Mouse (Mus musculus) limb, embryonic 11.5 days (tissue): Measurements from ENCODE around the gene Hapln3. TPM values are rescaled to one million over a fixed set of nuclear protein-coding genes. Genes with fewer than 3 reads are reported as not detected.

Experiments
- ATAC-seq: fragments of 200-750 bp; cut with Nextera tagmentation; 2 replicates; pipeline ENCODE4 v1.8.0; 2017; ENCODE audit warnings: low read depth; ENCODE audit not compliant: insufficient number of reproducible peaks, low FRiP score, low TSS enrichment
- DNase-seq: peaks from one replicate; pipeline ENCODE4 v3.0.0-alpha.2; 2015; ENCODE audit warnings: low spot score
- H3K27ac ChIP-seq: fragments of 300-500 bp; sonication (generic); replicated peaks from 2 replicates; pipeline ENCODE4 v1.5.1; 2014; ENCODE audit warnings: low read depth, mild to moderate bottlenecking, low read length
- H3K27me3 ChIP-seq: fragments of 300-500 bp; sonication (generic); 2 replicates; pipeline ENCODE4 v1.6.1; 2014; ENCODE audit warnings: mild to moderate bottlenecking, low read length, mixed read lengths; ENCODE audit not compliant: control insufficient read depth, insufficient read depth
- H3K36me3 ChIP-seq: fragments of 300-500 bp; sonication (generic); 2 replicates; pipeline ENCODE4 v1.6.1; 2014; ENCODE audit warnings: mild to moderate bottlenecking, low read length, moderate library complexity, mixed read lengths; ENCODE audit not compliant: control insufficient read depth, insufficient read depth
- H3K4me1 ChIP-seq: fragments of 300-500 bp; sonication (generic); 2 replicates; pipeline ENCODE4 v1.6.1; 2014; ENCODE audit warnings: low read length, mixed read lengths; ENCODE audit not compliant: control insufficient read depth, insufficient read depth
- H3K4me2 ChIP-seq: fragments of 300-500 bp; sonication (generic); 2 replicates; pipeline ENCODE4 v1.6.1; 2014; ENCODE audit warnings: low read depth, mild to moderate bottlenecking, moderate library complexity; ENCODE audit not compliant: severe bottlenecking
- H3K4me3 ChIP-seq: fragments of 300-500 bp; sonication (generic); 2 replicates; pipeline ENCODE4 v1.5.1; 2014; ENCODE audit warnings: low read depth, low read length
- H3K9ac ChIP-seq: fragments of 300-500 bp; sonication (generic); 2 replicates; pipeline ENCODE4 v1.6.1; 2014; ENCODE audit warnings: mild to moderate bottlenecking, low read length
- H3K9me3 ChIP-seq: fragments of 300-500 bp; sonication (generic); 2 replicates; pipeline ENCODE4 v1.6.1; 2016; ENCODE audit warnings: low read length; ENCODE audit not compliant: control insufficient read depth
- WGBS: fragments of 180-500 bp; shearing (Covaris S2); extraction: QIAGEN DNeasy Blood & Tissue Kit; methylation state at CpG from one replicate; pipeline ENCODE4 v1.1.7; 2014; 5-methylcytosine and 5-hydroxymethylcytosine counted together
- polyA plus RNA-seq: library from polyadenylated mRNA; unstranded; fragments of >200 nt; fragmentation: Nextera tagmentation; extraction: Ambion mirVana; gene quantifications from 2 replicates; pipeline ENCODE4 v1.2.1, GENCODE M21; 2014

Hapln3 gene
- polyA plus RNA-seq, result 1.1 TPM in 2 replicates

DNA sequence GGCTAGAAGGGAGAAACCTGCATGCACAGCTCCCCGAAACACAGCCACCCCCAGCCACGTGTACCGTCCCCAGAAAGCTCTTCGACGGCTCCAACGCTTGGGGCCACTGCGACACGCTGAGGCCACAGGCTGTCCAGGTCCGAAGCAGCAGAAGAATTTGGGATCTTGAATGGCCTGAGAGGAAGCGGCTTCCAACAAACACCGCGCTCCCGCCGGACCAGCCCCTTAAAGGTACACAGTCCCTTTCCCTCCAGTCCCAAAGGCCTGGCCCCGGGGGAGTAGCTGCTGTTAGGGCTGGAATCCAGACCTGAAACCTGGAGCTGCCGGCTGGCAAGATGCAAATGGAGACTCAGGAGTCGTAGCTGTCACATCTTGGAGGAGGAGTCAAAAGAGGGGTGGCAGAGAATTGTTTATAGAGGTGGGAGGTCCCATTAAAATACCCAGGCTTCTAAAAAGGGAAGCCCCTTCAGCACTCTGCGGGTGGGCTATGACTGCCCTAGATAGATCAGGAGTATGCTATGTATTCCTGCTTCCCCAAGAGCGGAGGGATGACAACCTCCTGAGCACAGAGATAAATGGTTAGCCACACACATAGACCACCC is at the start of gene Hapln3:
Gene Hapln3, minus strand, starts transcription at position 176 of the 602 bp plus-strand sequence.
- no peaks in the 10 kb centered on the region for H3K9me3 ChIP-seq
- H3K4me2 ChIP-seq, result peak within 1 kb of the TSS; percentile 38
- whole genome bisulfite sequencing, result 4% methylated on average over 19 of the region's 19 CpGs
- H3K36me3 ChIP-seq, result no peaks in the 10 kb centered on the region; the same call in 1 of the 2 replicates
- H3K27ac ChIP-seq, result no peak within 1 kb of the TSS
- H3K27me3 ChIP-seq, result no peaks in the 10 kb centered on the region
- peak within 1 kb of the TSS; percentile 14; the same call in 1 of the 2 replicates for H3K9ac ChIP-seq
- H3K4me3 ChIP-seq, result peak within 1 kb of the TSS; percentile 17
- H3K4me1 ChIP-seq, result peaks cover 8% of the 10 kb centered on the region; the same call in 1 of the 2 replicates
- no peak for ATAC-seq
- peak; percentile 57 for DNase-seq

GRCm38 (mm10) chr7:79173800-79174199 is 43.0 kb upstream of the Hapln3 start:
- Histone ChIP-seq H3K27ac (no peak overlapping the region), H3K4me3 (no peak overlapping the region), H3K4me2 (no peak overlapping the region), H3K9me3 (no peaks in the 10 kb centered on the region), H3K36me3 (no peaks in the 10 kb centered on the region), H3K9ac (no peak overlapping the region), H3K27me3 (no peaks in the 10 kb centered on the region), H3K4me1 (no peaks in the 10 kb centered on the region)
- DNase-seq (no peak), ATAC-seq (no peak)
- WGBS, result 81% methylated on average over 3 of the region's 3 CpGs

- H3K4me1 ChIP-seq, result no peaks in the 10 kb centered on the region
- H3K9me3 ChIP-seq, result no peaks in the 10 kb centered on the region
- no peak overlapping the region for H3K4me2 ChIP-seq
- no peak for ATAC-seq
- no peak overlapping the region for H3K4me3 ChIP-seq
- no peaks in the 10 kb centered on the region for H3K27me3 ChIP-seq
- H3K27ac ChIP-seq, result no peak overlapping the region
- no peaks in the 10 kb centered on the region for H3K36me3 ChIP-seq
- 73% methylated on average over 1 of the region's 1 CpGs for WGBS
- no peak for DNase-seq
- no peak overlapping the region for H3K9ac ChIP-seq
These were observed 41.0 kb upstream of the Hapln3 start for GRCm38 (mm10) chr7:79171782-79172181.

DNA sequence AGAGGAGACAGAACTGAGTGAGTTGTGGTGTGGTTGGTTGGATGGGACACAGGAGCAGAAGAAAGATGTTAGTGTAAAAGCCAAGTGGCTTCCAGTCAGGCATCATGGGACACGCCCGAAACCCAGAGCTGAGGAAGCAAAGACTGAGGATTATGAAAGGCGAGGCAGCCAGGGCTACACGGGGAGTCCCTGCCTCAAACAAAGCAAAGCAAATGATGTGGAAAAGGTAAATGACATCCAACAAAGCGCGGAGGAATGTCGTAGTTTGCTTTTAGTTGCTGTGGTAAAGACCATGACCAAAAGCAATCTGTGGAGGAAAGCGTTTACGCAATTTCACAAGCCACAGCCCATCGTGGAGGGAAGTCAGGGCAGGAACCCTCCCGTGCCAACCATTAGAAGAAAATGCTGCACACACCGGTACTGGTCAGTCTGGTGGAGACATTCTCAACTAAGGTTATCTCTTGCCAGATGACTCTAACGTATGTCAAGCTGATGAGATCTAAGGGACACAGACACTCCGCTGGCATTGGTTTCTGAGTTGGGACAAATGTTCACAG is 36.3 kb upstream of the Hapln3 start:
- WGBS, result 93% methylated on average over 14 of the region's 14 CpGs
- ATAC-seq (no peak), DNase-seq (no peak)

GRCm38 (mm10) chr7:79159406-79159805 is 28.6 kb upstream of the Hapln3 start:
- H3K4me1 ChIP-seq, result no peaks in the 10 kb centered on the region
- H3K27ac ChIP-seq, result no peak overlapping the region
- 86% methylated on average over 1 of the region's 1 CpGs for WGBS
- H3K9me3 ChIP-seq, result no peaks in the 10 kb centered on the region
- no peak overlapping the region for H3K9ac ChIP-seq
- no peak for DNase-seq
- no peaks in the 10 kb centered on the region for H3K27me3 ChIP-seq
- H3K36me3 ChIP-seq, result no peaks in the 10 kb centered on the region
- no peak overlapping the region for H3K4me2 ChIP-seq
- H3K4me3 ChIP-seq, result no peak overlapping the region
- ATAC-seq, result no peak

More for the DNA sequence above, 36.3 kb upstream of the Hapln3 start:
- no peaks in the 10 kb centered on the region for H3K36me3 ChIP-seq
- no peaks in the 10 kb centered on the region for H3K27me3 ChIP-seq
- no peak overlapping the region for H3K27ac ChIP-seq
- H3K4me3 ChIP-seq, result no peak overlapping the region
- no peaks in the 10 kb centered on the region for H3K4me1 ChIP-seq
- no peak overlapping the region for H3K4me2 ChIP-seq
- no peaks in the 10 kb centered on the region for H3K9me3 ChIP-seq
- H3K9ac ChIP-seq, result no peak overlapping the region

DNA sequence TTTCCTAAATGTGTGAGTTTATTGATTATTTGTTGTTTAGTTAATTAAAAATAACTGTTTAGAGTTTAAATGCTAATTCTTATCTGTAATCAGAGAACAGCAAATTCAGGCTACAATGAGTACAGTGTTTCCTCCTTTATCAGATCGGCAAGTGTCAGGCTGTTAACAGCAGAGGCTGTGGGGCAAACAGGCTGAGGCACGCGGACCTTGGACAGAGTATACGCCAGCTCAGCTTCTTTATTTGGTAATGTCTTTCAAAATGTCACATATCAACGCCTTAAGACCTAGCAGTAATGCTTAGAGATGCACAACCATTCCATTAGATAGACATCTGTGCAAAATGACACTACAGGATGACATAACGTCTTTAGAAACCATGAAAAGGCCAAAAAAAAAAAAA is 18.7 kb upstream of the Hapln3 start:
- no peaks in the 10 kb centered on the region for H3K9me3 ChIP-seq
- H3K27me3 ChIP-seq, result no peaks in the 10 kb centered on the region
- ATAC-seq, result no peak
- no peak overlapping the region for H3K4me2 ChIP-seq
- H3K4me3 ChIP-seq, result no peak overlapping the region
- H3K4me1 ChIP-seq, result peaks cover 12% of the 10 kb centered on the region
- H3K36me3 ChIP-seq, result no peaks in the 10 kb centered on the region; the same call in 1 of the 2 replicates
- no peak for DNase-seq
- 69% methylated on average over 6 of the region's 6 CpGs for WGBS
- no peak overlapping the region for H3K9ac ChIP-seq
- no peak overlapping the region for H3K27ac ChIP-seq

GRCm38 (mm10) chr7:79148711-79149266 is 18.0 kb upstream of the Hapln3 start, which contains the start of gene Mfge8:
Mfge8 (minus strand) TSS chr7:79149060.
- peak within 1 kb of the TSS; percentile 69 for H3K4me3 ChIP-seq
- ATAC-seq (peak; percentile 93), DNase-seq (peak; percentile 94)
- H3K36me3 ChIP-seq, result peaks cover 3% of the 10 kb centered on the region; the same call in 1 of the 2 replicates
- WGBS, result under 1% methylated on average over 35 of the region's 39 CpGs
- H3K9me3 ChIP-seq, result no peaks in the 10 kb centered on the region
- peak within 1 kb of the TSS; percentile 76 for H3K9ac ChIP-seq
- peak within 1 kb of the TSS; percentile 79 for H3K4me2 ChIP-seq
- H3K27ac ChIP-seq, result peak within 1 kb of the TSS; percentile 56; the same call in 1 of the 2 replicates
- peaks cover 12% of the 10 kb centered on the region for H3K4me1 ChIP-seq
- no peaks in the 10 kb centered on the region for H3K27me3 ChIP-seq

DNA sequence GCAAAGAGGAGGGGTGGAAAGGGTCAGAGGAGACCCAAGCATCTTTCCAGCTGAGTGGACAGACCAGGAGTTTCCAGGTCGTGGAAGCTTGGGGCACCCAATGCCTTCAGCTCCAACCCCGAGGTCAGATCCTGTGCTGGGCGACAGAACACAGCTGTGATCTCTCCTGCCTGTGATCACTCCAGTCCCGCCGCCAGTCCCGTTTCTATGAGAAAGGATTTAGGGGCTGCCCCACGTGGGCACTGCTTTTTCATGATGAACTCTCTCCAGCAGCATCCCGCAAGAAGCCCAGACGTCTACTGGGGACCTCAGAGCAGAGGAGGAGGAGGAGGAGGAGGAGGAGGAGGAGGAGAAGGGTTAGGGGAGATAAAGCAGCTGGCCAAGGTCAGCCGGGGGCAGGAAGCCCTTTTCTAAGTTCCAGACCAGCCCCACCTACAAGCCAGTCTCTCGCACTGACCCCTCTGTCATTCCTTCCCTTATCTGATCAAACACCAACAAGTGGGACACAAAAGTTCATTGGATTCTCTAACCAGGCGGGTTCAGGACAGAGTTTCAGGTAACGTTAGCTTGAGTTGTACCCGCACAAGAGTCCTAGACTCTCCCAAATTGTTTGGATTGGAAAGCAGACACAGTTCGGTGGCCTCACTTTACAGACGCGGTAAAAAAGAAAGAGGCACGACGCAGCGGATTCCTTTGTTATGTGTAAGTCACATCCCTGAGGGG is 17.3 kb upstream of the Hapln3 start:
- peak; percentile 49 for DNase-seq
- H3K27ac ChIP-seq, result peak overlapping the region; percentile 56; the same call in 1 of the 2 replicates
- peak overlapping the region; percentile 79 for H3K4me2 ChIP-seq
- peaks cover 12% of the 10 kb centered on the region for H3K4me1 ChIP-seq
- under 1% methylated on average over 20 of the region's 20 CpGs for WGBS
- 0 out of 2 replicates have a peak, but pooled peaks have one; percentile 16 for ATAC-seq
- no peaks in the 10 kb centered on the region for H3K9me3 ChIP-seq
- H3K36me3 ChIP-seq, result peaks cover 3% of the 10 kb centered on the region; the same call in 1 of the 2 replicates
- H3K27me3 ChIP-seq, result no peaks in the 10 kb centered on the region
- H3K9ac ChIP-seq, result peak overlapping the region; percentile 76
- H3K4me3 ChIP-seq, result peak overlapping the region; percentile 69
